Mouse (Mus musculus) kidney, adult 2 months (tissue): ENCODE results near the gene Plb1.

Experiments
- CTCF ChIP-seq: fragments of 200-500 bp; conservative IDR thresholded peaks from 2 replicates; pipeline ENCODE4 v1.5.1; 2011; ENCODE audit warnings: low read depth, mild to moderate bottlenecking, control low read depth, low read length, moderate library complexity, mixed read lengths; ENCODE audit not compliant: insufficient read depth, insufficient read length
- POLR2A ChIP-seq: fragments of 200-500 bp; IDR thresholded peaks from one replicate; pipeline ENCODE4 v1.6.1; 2011; ENCODE audit warnings: low read depth, low read length, control low read depth

DNA sequence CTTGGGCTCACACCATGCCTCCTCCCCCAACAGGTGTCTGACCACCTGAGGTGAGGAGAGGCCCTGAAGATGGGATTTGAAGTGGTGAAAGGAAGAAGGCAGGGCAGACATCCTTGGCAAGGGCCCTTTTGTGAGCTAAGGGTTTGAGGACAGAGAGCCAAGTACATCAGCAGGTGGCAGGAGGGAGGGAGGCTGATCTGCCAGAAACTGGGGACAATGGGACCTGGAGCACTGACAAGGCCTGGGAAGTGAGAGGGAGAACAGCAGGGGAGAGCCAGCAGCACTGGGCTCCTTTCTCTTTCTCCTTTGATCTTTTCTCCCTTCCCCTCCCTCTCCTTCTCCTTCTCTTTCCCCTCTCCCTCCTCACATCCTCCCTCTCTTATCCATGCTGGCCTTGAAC lies 55.5 kb downstream of the Plb1 start:
- TF ChIP-seq CTCF (no peak), POLR2A (no peak)
